Mouse (Mus musculus): Measurements from ENCODE around the gene Thap7.
"Not testable (repeated sequence)": the region's sequence is repeated elsewhere in the genome, so short reads cannot be mapped to it uniquely, and the experiment has no call there.

The Thap7 gene

GRCm38 (mm10) chr16:17529981-17530586, 852 bp downstream of the Thap7 start:
- no peak for DNase-seq (ENCODE audit: low spot score)

GRCm38 (mm10) chr16:17528276-17528675, 2.7 kb downstream of the Thap7 start:
- DNase-seq (ENCODE audit: low spot score) = no peak

- no peak for DNase-seq (ENCODE audit: low spot score)
These were observed 3.3 kb downstream of the Thap7 start for GRCm38 (mm10) chr16:17527606-17528005.

GRCm38 (mm10) chr16:17526223-17526622, 4.7 kb downstream of the Thap7 start:
- no peak for DNase-seq (ENCODE audit: low spot score)

- DNase-seq (ENCODE audit: low spot score) = no peak
These were observed 5.4 kb downstream of the Thap7 start for GRCm38 (mm10) chr16:17525524-17525923.

GRCm38 (mm10) chr16:17524156-17524555, 6.8 kb downstream of the Thap7 start:
- DNase-seq (ENCODE audit: low spot score) = no peak

- DNase-seq (ENCODE audit: low spot score) = no peak
These were observed 12.0 kb downstream of the Thap7 start for GRCm38 (mm10) chr16:17518910-17519309.

GRCm38 (mm10) chr16:17511431-17511830, 19.5 kb downstream of the Thap7 start:
- DNase-seq (ENCODE audit: low spot score) = no peak

- no peak for DNase-seq (ENCODE audit: low spot score)
These were observed 20.2 kb downstream of the Thap7 start for GRCm38 (mm10) chr16:17510686-17511085.

GRCm38 (mm10) chr16:17510143-17510542, 20.8 kb downstream of the Thap7 start:
- DNase-seq (ENCODE audit: low spot score) = no peak

- DNase-seq (ENCODE audit: low spot score) = no peak
These were observed 21.7 kb downstream of the Thap7 start for GRCm38 (mm10) chr16:17509240-17509597.

GRCm38 (mm10) chr16:17508546-17509239, 22.2 kb downstream of the Thap7 start, which contains the start of gene Lztr1:
TSS of gene Lztr1 (plus strand) at chr16:17508688.
- peak; percentile 88 for DNase-seq (ENCODE audit: low spot score)

GRCm38 (mm10) chr16:17508031-17508430, 22.9 kb downstream of the Thap7 start:
- DNase-seq (ENCODE audit: low spot score) = not testable (repeated sequence)

GRCm38 (mm10) chr16:17507018-17507552, 23.9 kb downstream of the Thap7 start:
- no peak for DNase-seq (ENCODE audit: low spot score)

- DNase-seq (ENCODE audit: low spot score) = no peak
These were observed 28.3 kb downstream of the Thap7 start for GRCm38 (mm10) chr16:17502681-17503080.

GRCm38 (mm10) chr16:17499249-17499883, 31.6 kb downstream of the Thap7 start:
- no peak for DNase-seq (ENCODE audit: low spot score)

GRCm38 (mm10) chr16:17496499-17497305, 34.2 kb downstream of the Thap7 start:
- DNase-seq (ENCODE audit: low spot score) = no peak

GRCm38 (mm10) chr16:17491896-17492561, 38.9 kb downstream of the Thap7 start:
- no peak for DNase-seq (ENCODE audit: low spot score)

GRCm38 (mm10) chr16:17491154-17491553, 39.8 kb downstream of the Thap7 start:
- no peak for DNase-seq (ENCODE audit: low spot score)

GRCm38 (mm10) chr16:17489469-17490111, 41.3 kb downstream of the Thap7 start, which contains the start of gene Aifm3:
TSS of gene Aifm3 (plus strand) at chr16:17489611.
- no peak for DNase-seq (ENCODE audit: low spot score)
